Mouse (Mus musculus) mouse trophoblast stem cell (cell line): ENCODE measurements around the gene Cyp2w1.

Experiments
- in situ Hi-C, 2 experiments: fragments of 300-500 bp; cut with MseI, MboI; formaldehyde crosslinking; loops; 2 replicates in 1 of 2; 3 replicates in 1 of 2; pipeline ENCODE4 v1.15.1; 2025

The Cyp2w1 gene

DNA sequence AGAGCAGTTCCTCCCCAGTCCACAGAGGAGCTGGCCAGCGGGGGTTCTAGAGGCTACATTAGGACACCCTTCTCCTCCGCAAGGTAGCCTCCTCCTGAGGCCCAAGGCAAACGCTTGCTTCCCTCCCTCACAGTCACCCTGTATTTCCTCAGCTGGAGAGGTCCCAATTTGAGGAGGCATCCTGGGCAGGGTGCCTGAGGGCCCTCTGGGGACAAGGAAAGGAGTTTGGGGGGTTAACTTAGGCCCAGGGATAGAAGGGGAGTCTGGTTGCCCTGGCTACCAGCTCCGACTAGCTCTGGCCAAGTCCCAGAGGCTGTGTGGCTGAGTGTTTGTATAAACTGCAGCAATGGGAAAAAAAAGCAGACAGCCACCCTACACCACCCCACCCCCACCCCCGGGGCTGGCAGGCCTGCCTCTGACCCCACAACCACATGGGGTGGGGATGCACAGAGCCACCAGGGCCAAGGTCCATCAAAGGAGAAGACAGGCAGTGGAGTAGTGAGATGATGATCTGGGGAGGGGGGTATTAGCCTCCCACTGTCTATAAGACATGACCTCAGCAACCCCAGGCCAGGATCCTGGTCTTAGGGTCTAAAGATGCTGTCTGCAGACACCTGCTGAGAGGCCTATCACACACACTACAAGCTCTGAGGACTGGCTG lies 12.6 kb downstream of the Cyp2w1 start:
- in situ Hi-C loops = no loop called here

DNA sequence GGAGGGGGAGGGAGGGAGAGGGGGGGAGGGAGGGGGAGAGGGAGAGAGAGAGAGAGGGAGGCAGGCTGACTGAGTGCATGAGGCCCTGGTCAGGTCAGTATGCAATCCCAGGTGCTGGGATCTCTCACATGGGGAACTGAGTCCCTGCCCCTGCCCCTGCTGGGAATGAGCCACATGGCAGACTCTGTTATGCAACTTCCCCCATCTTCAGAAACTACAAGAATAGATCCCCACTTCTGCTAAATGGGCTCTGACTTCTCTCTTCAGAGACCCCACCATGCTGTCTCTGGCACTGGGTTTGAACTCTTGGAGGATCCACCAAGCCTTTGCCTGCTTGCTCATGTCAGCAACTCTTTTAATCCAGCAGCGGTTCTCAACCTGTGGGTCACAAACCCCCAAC lies 13.4 kb downstream of the Cyp2w1 start:
- in situ Hi-C loops = no loop called here

DNA sequence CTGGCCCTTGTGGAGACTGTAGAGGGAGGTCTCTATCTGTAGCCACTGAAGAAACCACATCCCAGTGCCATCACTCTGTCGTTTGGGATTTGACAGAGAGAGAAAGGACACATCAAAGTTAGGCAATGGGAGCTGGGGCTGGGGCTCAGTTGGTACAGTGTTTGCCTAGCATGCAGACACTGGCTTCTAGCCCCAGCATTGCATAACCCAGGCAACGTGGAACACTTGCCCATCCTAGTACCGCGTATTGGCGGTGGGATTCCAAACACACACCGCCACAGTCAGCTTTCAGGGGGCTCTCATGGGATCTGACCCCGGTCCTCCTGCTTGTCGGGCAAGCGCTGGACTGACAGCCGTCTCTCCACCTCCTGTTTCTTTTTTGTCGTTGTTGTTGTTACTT lies 14.1 kb downstream of the Cyp2w1 start:
- in situ Hi-C loops = no loop called here

DNA sequence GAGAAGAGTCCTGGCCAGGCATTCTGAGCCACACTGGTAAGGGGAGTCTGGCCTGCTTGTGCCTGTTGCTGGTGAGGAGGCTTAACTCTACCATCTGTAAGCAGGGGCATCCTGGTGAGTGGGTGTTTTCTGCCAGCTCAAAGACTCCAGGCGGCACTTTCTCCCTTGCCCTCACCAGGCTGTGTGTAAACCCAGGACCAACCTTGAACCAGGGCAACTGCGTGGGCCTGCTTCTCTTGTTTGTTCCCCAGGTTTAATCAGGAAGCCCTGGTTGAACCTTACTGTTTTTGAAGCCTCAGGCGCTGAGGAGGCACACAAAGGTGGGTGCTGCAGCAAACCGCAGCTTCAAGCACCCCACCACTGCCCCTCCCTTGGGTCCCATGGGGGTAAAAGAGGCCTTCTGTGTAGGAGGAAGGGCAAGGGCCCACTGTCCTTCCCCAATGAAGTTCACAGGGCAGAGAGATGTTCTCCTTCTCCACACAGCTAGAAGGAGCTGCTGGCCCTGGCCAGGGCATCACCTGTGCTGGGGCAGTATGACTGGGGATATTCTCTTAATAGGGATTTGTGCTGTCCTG lies 15.6 kb downstream of the Cyp2w1 start:
- in situ Hi-C loops = no loop called here

DNA sequence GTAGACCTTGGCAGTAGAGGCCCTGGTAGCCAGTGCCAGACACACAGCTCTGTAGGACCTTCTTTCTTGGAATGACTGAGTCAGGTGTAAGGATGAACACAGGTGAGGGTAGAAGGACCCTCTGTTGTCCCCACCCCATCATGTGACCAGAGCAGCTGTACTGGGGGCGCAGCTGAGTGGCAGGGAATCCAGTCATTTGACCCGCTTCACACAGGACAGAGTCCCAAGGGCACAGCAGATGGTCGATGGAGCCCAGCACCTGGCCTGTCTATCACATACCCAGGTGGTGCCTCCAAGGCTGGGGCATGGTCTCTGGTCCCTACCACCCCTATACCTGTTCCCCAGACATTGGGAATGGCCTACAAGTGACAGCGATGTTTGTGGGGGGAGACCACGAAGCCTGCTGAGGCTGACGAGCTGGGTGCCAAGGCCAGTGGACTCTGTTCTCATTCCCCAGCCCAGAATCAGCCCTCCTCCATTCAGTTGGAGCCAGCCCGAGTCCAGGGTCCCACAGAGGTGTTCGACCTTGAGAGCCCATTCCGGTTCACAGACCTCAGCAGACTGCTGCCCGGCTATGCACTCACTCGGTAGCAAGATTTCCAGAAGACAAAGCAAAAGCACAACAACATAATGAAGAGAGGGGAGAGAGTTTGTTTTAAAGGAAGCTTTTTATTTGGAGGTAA lies 16.4 kb downstream of the Cyp2w1 start:
- in situ Hi-C loops = no loop called here

DNA sequence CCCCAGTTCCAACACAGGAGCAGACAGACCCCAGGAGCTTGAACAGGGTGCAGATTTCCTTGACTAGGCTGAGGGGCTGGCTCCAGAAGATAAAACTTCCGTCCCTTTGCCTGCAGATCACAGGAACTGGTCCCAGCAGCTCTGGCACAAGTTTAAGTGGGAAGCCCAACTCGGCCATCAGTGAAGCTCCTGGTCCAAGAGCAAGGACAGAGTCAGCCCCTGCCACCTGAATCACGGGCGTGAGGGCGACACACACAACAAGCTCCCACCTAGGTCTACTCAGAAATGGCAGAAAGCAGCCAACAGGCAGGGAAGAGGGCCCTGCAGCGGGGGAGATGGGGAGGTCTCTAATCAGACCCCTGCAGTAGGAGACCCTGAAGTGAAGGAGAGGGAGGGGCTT lies 17.9 kb downstream of the Cyp2w1 start:
- in situ Hi-C loops = no loop called here

DNA sequence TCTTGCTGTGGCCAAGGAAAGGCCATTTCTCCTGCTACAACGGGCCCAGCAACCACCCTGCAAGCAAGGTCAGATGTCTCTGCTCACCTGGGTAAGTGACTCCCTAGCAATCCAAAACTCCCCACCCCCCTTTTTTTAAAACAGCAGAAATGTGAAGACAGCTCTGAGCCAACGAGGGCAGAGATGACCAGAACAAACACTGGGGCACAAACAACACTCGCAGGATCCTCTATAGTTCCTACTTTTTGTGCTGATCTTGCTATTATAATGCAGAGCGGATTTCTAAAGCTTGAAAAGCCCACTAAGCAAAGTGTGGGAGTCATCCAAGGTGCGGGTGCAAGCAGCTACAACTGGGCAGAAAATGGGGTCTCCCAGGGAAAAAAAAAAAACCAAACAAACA lies 18.7 kb downstream of the Cyp2w1 start:
- in situ Hi-C loops = no loop called here

DNA sequence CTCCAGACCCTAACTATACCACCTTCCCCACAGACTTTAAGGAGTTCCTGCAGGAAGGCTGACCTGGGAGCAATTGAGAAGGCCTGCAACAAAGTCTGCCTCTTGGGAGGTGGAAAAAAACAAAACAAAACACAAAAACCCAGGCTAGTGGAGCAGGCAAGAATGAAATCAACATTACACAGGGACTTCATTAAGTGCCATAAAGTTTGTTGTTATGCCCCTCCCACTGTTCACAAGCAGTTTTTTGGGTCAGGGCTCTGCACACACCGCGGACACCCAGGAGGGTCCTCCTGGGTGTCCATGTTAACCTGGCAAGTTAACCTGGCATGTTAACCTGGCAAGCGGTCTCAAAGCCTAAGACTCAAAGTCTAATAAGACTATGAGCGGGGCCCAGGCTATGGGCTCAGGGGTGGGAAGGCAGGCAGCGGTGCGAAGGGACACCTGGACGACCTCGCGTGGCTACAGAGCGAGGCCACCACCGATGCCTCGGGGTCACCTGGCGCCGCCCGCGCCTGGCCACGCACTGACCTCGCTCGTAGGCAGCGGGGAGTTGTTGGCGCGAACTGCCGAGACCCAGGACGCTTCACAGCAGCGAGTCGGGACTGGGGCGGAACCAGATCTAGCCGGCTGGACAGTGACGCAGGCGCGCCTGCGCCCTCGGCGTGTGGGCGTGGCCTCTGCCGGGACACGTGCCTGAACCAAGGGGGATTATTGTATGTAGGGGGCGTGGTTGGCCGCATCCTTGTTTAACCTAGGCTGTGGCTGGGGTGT lies 19.4 kb downstream of the Cyp2w1 start:
- in situ Hi-C loops = no loop called here

DNA sequence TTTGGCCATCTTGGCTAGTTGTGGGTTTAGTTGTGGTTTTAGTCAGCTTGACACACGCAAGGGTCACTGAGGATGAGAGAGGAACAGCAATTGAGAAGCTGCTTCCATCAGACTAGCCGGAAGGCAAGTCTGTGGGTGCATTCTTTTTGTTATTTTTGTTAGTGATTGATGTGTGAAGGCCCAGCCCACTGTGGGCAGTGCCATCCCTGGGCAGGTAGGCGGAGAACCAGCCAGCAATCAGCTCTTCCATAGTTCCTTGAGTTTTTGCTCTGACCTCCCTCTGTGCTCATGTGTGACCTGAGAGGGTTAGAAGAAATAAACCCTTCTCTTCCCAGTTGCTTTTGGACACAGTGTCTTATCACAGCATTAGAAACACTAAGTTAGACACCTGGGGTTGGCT lies 20.7 kb downstream of the Cyp2w1 start:
- in situ Hi-C loops = no loop called here

DNA sequence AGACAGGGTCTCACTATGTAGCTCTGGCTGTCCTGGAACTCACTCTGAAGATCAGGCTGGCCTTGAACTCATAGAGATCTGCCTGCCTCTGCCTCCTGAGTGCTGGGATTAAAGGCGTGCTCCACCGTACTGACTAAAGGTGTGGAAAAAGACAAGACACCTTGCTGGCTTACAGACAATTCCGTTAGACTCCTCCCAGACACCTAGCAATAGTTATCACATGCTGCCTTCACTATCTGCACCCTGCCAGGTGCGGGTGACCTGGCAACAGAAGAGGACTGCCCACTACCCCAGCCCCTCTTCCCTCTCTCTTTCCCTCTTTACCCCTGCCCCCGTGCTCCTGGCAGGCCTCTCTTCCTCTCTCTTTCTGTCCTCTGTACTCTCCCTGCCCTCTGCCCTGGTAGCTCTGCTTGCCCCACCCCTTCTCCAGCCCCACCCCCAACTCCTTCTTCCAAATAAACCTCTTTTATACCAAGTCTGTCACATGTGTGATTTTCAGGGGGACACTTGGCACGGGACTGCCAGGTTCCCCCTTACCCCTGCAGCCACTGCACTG lies 21.6 kb downstream of the Cyp2w1 start:
- in situ Hi-C loops = no loop called here

DNA sequence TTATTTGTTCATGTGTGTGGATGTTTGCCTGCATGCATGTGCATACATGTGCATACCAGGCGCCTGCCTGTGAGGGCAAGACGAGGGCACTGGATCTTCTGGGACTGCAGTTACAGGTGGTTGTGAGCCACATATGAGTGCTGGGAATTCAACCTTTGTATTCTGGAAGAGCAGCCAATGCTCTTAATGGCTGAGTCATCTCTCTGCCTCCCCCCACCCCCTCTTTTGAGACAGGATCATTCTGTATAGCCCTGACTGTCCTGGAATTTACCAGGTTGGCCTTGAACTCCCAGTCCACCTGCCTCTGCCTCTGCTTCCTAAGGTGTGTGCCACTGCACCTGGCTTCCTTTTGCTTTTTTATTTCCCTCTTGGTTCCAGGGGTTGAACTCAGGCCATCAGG lies 22.4 kb downstream of the Cyp2w1 start:
- in situ Hi-C loops = no loop called here

DNA sequence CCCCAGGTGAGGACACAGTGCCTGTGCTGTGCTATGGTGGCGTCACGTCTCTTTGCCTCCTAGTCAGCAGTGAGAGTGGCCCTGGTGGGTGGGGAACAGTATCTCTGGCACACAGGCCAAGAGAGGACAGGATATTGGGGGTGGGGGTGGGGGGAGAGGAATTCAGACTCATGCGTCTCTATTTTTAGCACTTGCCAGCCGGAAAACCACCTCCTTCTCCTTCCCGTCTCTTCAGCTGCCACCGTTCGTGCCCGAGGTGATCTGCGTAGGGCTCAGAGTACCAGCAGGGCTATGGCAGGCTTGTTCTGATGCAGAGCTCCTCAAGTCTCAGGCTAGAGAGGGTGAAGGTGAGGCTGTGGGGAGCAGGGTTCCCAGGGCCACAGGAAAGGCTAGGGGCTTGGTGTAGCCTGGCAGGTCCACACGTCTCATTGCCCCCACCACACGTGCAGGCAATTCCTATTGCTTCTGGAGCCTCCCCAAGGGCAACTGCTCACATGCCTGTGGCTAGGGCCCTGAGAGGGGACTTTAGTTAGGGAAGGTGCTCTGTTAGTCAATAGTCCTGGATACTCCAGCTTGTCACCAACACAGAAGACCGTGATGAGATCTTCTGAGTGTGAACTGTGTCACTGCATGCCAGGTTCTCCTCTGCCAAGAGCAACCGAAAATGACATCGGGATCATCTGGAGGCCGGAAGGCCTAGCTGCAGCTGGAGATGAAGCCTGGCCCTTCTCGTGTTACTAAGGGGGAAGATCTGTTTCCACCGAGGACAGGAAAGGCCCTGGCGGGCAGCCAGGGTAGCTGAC lies 25.3 kb downstream of the Cyp2w1 start, which contains the start of gene Gpr146:
Gene Gpr146 (plus strand): TSS at position 230 of the 803 bp plus-strand sequence.
- in situ Hi-C loops = no loop called here

DNA sequence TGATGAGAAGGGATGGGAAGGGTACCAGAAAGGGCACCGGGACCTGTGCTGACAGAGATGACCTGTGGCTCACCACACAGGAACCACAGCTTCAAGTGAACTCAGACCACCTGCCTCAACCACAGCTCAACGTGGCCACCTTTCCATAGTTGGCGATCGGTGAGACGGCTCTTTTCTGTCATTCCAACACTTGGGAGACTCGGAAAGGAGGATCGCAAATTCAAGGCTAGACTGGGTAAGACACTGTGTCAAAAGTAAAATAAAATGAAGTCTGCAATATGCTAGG lies 25.8 kb downstream of the Cyp2w1 start:
- in situ Hi-C loops = no loop called here

DNA sequence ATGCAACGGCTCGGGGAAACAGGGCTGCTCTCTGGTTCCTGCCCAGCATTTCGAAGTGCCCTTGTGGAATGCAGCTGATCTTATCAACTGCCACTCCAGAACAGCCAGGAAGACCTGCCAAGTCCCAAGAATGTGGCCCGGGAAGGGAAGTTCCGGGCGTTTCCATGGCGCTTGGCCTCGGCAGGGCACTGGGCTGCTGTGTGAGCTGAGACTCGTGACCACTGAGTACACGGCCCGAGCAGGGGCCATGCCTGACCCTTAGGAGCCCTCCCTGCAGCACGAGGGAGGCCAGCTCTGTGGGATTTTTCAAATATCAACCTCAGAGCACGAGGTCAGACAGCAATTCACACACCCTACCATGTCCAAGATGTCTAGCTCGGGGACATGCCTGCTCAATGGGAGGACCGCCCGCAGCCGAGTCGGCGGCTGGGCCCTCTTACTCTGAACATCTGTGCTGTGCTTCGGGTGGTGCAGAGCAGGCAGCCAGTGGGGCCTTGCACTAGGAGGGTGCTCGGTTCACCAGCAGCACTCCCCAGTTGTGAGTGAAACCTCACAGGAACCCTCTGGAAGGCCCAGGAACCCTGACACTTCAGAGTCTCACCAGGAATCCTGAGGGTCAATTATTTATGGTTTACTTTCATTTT lies 26.7 kb downstream of the Cyp2w1 start:
- in situ Hi-C loops = no loop called here

DNA sequence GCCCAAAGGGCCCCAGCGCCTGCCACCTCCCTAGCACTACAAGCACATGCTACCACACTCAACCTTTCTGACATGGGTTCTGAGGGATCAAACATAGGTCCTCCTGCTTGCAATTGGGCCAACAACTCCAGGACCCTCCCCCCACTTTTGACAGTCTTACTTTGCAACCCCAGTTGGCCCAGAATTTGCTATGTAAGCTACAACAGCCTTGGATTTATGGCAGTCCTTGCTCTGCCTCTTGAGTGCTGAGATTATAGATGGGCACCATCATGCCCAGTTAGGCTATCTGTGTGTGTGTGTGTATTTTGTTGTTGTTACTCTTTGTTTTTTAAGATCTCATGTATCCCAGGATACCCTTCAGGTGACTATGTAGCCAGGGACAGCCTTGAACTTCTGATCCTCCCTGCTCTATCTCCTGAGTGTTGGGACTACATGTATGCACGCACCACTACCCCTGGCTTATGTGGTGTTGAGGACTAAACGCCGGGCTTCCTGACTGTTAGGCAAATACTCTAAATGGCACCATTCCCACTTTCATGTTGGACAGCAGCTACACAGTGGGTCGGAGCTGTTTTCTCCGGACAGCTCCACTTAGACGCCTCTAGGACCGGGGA lies 27.5 kb downstream of the Cyp2w1 start:
- in situ Hi-C loops = no loop called here

DNA sequence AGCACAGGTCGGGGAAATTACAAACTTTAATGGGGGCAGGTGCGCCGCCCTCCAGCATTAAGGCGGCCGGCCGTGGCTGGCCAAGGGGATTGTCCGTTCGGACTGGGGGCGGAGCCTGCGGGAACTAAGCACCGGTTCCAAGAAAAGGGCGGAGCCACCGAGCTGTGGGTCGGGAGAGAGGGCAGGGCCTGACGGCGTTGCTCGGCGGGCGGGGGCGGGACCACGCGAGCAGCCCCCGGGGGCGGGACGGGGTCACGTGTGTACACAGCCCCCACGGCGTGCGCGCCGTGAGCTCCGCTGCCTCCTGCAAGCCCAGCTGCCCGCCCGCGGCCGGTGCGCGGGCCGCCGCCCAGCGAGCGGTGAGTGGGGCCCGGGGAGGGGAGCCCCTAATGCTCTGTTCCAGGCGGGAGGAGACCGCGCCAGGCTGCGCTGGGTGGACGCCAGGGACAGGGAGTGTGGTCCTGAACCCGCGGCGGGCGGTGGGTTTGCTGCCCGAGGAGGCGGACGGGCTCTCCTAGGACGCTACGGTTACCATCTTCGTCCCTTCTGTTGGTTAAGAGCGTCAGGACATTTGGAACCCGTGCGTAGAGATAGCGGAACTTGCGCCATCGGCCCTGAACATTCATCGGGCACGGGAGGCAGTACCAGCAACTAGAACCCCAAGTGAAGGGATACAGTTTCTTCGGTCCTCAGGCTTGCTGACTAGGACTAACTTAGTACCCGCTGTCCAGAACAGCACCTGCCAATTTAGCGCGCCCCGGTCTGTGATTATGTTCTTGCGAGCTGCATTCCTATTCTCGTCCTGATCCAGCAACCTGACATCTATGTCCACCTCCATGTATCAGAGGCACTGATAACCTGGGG lies 28.2 kb downstream of the Cyp2w1 start:
- in situ Hi-C loops = no loop called here

DNA sequence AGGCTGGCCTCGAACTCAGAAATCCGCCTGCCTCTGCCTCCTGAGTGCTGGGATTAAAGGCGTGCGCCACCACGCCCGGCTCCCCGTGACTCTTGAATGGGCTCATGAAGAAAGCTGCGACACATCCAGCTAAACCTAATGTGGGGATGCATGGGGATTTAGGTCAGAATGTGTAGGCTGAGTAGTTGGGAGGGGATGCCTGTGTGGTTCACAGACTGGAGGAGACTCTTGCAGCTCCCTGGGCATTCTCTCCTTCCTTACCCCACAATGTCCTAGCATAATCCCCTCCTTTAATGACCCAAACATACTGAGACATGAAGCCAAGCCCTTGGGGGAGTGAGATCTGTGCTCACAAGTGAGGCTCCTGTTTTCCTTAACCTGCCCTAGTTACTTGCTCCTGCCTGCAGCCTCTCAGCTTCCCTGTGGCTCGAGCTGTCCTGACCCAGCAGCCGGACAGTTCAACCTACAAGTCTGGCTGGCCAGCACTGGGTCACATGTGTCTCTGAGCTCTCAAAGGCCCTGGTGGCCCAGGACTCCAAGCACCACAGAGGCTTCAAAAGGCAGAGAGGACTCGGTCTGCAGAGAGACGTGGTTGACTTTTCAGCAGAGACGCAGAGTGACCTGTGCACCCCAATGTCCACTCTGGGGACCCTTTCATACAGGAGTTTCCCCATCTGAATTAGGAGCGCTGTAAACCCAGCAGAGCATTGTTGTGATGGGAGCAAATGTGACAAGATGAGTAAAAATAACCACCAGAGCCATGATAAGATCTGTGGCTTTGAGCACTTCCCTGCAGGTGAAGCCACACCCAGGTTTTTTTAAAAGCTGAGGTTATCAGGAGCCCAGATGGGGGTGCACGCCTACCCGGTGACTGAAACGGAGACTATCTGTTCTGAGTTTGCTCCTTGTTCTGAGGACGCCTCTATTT lies 29.4 kb downstream of the Cyp2w1 start:
- in situ Hi-C loops = no loop called here

DNA sequence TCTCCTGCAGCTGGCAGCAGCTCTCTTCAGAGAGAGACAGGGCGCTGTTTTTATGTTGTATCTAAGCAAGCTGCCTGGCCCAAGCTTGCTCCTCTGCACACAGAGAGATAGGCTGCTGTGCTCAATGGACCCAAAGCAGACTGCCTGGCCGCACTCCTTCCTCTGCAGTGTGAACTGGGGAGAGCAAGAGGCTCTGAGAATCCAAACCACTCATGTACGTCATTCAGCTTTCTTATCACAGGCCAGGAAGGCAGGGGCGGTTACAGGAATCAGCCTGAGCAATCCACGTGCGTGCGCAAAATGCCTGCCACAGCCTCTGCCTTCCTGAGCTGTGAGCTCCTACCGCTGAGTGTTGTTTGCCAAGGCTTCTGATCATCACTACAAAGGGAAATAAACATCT lies 30.3 kb downstream of the Cyp2w1 start:
- in situ Hi-C loops = no loop called here

DNA sequence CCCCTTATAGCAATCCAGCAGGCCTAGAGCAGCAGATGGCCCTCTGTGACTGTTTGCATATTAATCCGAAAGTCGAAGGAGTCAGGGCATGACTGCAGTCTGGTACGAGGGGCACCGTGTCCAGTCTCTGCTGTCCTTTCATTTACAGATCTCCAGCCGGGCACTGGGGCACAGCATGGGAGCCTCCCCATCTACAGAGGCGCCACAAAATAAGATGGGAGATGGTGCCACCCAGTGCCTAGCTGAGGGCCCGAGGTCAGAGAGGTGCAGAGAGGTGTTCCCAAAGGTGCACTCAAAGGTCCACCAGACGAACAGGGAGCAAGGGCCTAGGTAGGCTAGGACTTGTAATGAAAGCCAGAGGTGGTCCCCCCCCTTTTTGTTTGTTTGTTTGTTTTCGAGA lies 30.8 kb downstream of the Cyp2w1 start:
- in situ Hi-C loops = no loop called here
